Mouse (Mus musculus) neural tube, embryonic 11.5 days (tissue): ENCODE data around the gene Spc25. TPM values are rescaled to one million over a fixed set of nuclear protein-coding genes. Genes with fewer than 3 reads are reported as not detected.

Experiments
- ATAC-seq: fragments of 200-750 bp; cut with Nextera tagmentation; 2 replicates; pipeline ENCODE4 v1.8.0; 2017; ENCODE audit warnings: moderate number of reproducible peaks, mild to moderate bottlenecking, moderate TSS enrichment, moderate library complexity; ENCODE audit not compliant: insufficient read depth, low FRiP score, low TSS enrichment
- DNase-seq: peaks from one replicate; pipeline ENCODE4 v3.0.0-alpha.2; 2015; ENCODE audit warnings: low spot score
- H3K27ac ChIP-seq: fragments of 300-500 bp; sonication (generic); 2 replicates; pipeline ENCODE4 v1.5.1; 2014; ENCODE audit warnings: low read depth, mild to moderate bottlenecking, low read length
- H3K27me3 ChIP-seq: fragments of 300-500 bp; sonication (generic); 2 replicates; pipeline ENCODE4 v1.6.1; 2014; ENCODE audit warnings: mild to moderate bottlenecking, low read length, mixed read lengths; ENCODE audit not compliant: control insufficient read depth, insufficient read depth
- H3K36me3 ChIP-seq: fragments of 300-500 bp; sonication (generic); 2 replicates; pipeline ENCODE4 v1.6.1; 2014; ENCODE audit warnings: mild to moderate bottlenecking, low read length, moderate library complexity, mixed read lengths; ENCODE audit not compliant: control insufficient read depth, insufficient read depth
- H3K4me1 ChIP-seq: fragments of 300-500 bp; sonication (generic); 2 replicates; pipeline ENCODE4 v1.6.1; 2014; ENCODE audit warnings: low read length, mixed read lengths; ENCODE audit not compliant: control insufficient read depth, insufficient read depth
- H3K4me2 ChIP-seq: fragments of 300-500 bp; sonication (generic); 2 replicates; pipeline ENCODE4 v1.6.1; 2014; ENCODE audit warnings: low read depth, mild to moderate bottlenecking, moderate library complexity
- H3K4me3 ChIP-seq: fragments of 300-500 bp; sonication (generic); 2 replicates; pipeline ENCODE4 v1.5.1; 2014; ENCODE audit warnings: low read depth, low read length
- H3K9ac ChIP-seq: fragments of 300-500 bp; sonication (generic); 2 replicates; pipeline ENCODE4 v1.6.1; 2014; ENCODE audit warnings: mild to moderate bottlenecking, low read length
- H3K9me3 ChIP-seq: fragments of 300-500 bp; sonication (generic); 2 replicates; pipeline ENCODE4 v1.6.1; 2016; ENCODE audit warnings: low read length; ENCODE audit not compliant: control insufficient read depth
- WGBS: fragments of 180-500 bp; shearing (Covaris S2); extraction: QIAGEN DNeasy Blood & Tissue Kit; methylation state at CpG from one replicate; pipeline ENCODE4 v1.1.7; 2014; 5-methylcytosine and 5-hydroxymethylcytosine counted together
- polyA plus RNA-seq: library from polyadenylated mRNA; unstranded; fragments of >200 nt; fragmentation: Nextera tagmentation; extraction: Ambion mirVana; gene quantifications from 2 replicates; pipeline ENCODE4 v1.2.1, GENCODE M21; 2014

Gene Spc25
- polyA plus RNA-seq = 228 and 237 TPM in 2 replicates

GRCm38 (mm10) chr2:69205791-69206351 is at the start of gene Spc25:
Spc25 (minus strand) TSS chr2:69206194.
- peak within 1 kb of the TSS; percentile 44; the same call in 1 of the 2 replicates for H3K27ac ChIP-seq
- WGBS = 1% methylated on average over 46 of the region's 46 CpGs

DNA sequence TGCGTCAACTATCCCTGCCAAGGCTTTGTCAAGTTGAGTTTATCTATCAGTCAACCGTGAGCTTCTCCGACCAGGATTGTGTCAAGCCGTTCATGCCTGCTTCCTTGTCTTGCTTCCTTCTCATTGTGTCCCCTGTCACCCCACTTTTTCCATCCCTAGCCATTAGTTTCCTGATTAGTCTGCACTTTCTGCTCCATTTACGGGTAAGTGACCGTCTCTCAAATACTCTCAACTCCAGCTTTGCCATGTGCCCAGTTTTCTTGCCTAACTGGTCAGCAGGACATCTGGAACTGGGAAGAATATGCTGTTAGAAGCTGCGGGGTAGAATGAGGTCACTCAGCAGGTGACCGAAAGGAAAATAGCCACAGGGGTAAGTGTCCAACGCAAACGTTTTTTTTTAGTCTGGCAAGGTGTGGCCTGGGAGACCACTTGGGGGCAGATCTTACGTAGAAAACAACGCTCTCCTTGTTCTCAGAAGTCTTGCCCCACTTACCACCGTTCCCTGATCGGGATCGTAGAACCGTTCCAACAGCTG is 42.3 kb upstream of the Spc25 start:
- ATAC-seq (no peak), DNase-seq (no peak)
- 55% methylated on average over 16 of the region's 16 CpGs for WGBS
- no peaks in the 10 kb centered on the region for H3K9me3 ChIP-seq
- H3K27me3 ChIP-seq = no peaks in the 10 kb centered on the region
- H3K4me1 ChIP-seq = no peaks in the 10 kb centered on the region
- H3K36me3 ChIP-seq = no peaks in the 10 kb centered on the region
- no peak overlapping the region for H3K4me3 ChIP-seq
- H3K4me2 ChIP-seq = no peak overlapping the region
- no peak overlapping the region for H3K9ac ChIP-seq
- H3K27ac ChIP-seq = no peak overlapping the region

More at GRCm38 (mm10) chr2:69205791-69206351, at the start of gene Spc25:
- no peaks in the 10 kb centered on the region for H3K36me3 ChIP-seq
- H3K27me3 ChIP-seq = no peaks in the 10 kb centered on the region
- peak; percentile 99 for ATAC-seq
- peaks cover 5% of the 10 kb centered on the region; the same call in 1 of the 2 replicates for H3K4me1 ChIP-seq
- H3K4me2 ChIP-seq = peak within 1 kb of the TSS; percentile 60
- H3K4me3 ChIP-seq = peak within 1 kb of the TSS; percentile 87
- H3K9me3 ChIP-seq = no peaks in the 10 kb centered on the region
- peak; percentile 90 for DNase-seq
- peak within 1 kb of the TSS; percentile 88 for H3K9ac ChIP-seq

DNA sequence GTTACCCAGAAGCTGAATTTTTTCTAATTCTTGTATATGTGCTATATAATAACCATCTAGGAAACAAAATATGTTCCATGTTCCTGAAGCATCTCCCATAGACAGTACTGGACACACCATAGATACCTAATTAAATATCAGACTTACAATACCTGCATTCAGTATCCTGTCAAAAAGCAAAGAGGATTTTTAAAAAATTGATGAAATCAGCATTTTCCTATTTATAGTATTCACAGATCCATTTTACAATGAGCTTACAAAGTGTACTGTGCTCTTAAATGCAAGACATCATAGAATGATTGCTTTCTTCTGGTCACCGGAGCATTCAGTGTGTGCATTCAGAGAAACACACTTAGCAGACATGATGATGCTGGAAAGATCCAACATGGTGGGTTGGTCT is 41.1 kb upstream of the Spc25 start:
- Histone ChIP-seq H3K4me2 (no peak overlapping the region), H3K9ac (no peak overlapping the region), H3K27me3 (no peaks in the 10 kb centered on the region), H3K27ac (no peak overlapping the region), H3K36me3 (no peaks in the 10 kb centered on the region), H3K9me3 (no peaks in the 10 kb centered on the region), H3K4me3 (no peak overlapping the region), H3K4me1 (no peaks in the 10 kb centered on the region)
- WGBS = 97% methylated on average over 1 of the region's 1 CpGs
- ATAC-seq (no peak), DNase-seq (no peak)

GRCm38 (mm10) chr2:69244924-69245323 is 38.9 kb upstream of the Spc25 start:
- no peaks in the 10 kb centered on the region for H3K9me3 ChIP-seq
- DNase-seq (no peak), ATAC-seq (no peak)
- no peaks in the 10 kb centered on the region for H3K36me3 ChIP-seq
- no peak overlapping the region for H3K4me2 ChIP-seq
- no peaks in the 10 kb centered on the region for H3K27me3 ChIP-seq
- H3K4me3 ChIP-seq = no peak overlapping the region
- 27% methylated on average over 2 of the region's 2 CpGs for WGBS
- H3K4me1 ChIP-seq = no peaks in the 10 kb centered on the region
- H3K27ac ChIP-seq = no peak overlapping the region
- no peak overlapping the region for H3K9ac ChIP-seq

GRCm38 (mm10) chr2:69239315-69239714 is 33.3 kb upstream of the Spc25 start:
- Histone ChIP-seq H3K27me3 (no peaks in the 10 kb centered on the region), H3K4me2 (no peak overlapping the region), H3K27ac (no peak overlapping the region), H3K36me3 (no peaks in the 10 kb centered on the region), H3K9ac (no peak overlapping the region), H3K4me3 (no peak overlapping the region), H3K9me3 (no peaks in the 10 kb centered on the region), H3K4me1 (no peaks in the 10 kb centered on the region)
- ATAC-seq = no peak
- 65% methylated on average over 9 of the region's 9 CpGs for WGBS
- DNase-seq = no peak

- no peak overlapping the region for H3K4me2 ChIP-seq
- H3K9me3 ChIP-seq = no peaks in the 10 kb centered on the region
- H3K4me3 ChIP-seq = no peak overlapping the region
- H3K27me3 ChIP-seq = no peaks in the 10 kb centered on the region
- DNase-seq (no peak), ATAC-seq (no peak)
- 87% methylated on average over 5 of the region's 5 CpGs for WGBS
- no peak overlapping the region for H3K27ac ChIP-seq
- H3K4me1 ChIP-seq = no peaks in the 10 kb centered on the region
- H3K36me3 ChIP-seq = no peaks in the 10 kb centered on the region
- no peak overlapping the region for H3K9ac ChIP-seq
These were observed 29.1 kb upstream of the Spc25 start for GRCm38 (mm10) chr2:69234976-69235678.

GRCm38 (mm10) chr2:69232101-69232500 is 26.1 kb upstream of the Spc25 start:
- Histone ChIP-seq H3K36me3 (no peaks in the 10 kb centered on the region), H3K4me3 (no peak overlapping the region), H3K4me2 (no peak overlapping the region), H3K4me1 (no peaks in the 10 kb centered on the region), H3K27ac (no peak overlapping the region), H3K27me3 (no peaks in the 10 kb centered on the region), H3K9ac (no peak overlapping the region), H3K9me3 (no peaks in the 10 kb centered on the region)
- ATAC-seq = no peak
- no peak for DNase-seq

GRCm38 (mm10) chr2:69230137-69230536 is 24.1 kb upstream of the Spc25 start:
- Histone ChIP-seq H3K4me1 (no peaks in the 10 kb centered on the region), H3K9me3 (no peaks in the 10 kb centered on the region), H3K36me3 (no peaks in the 10 kb centered on the region), H3K9ac (no peak overlapping the region), H3K27me3 (no peaks in the 10 kb centered on the region), H3K4me2 (no peak overlapping the region), H3K27ac (no peak overlapping the region), H3K4me3 (no peak overlapping the region)
- no peak for DNase-seq
- 93% methylated on average over 2 of the region's 2 CpGs for WGBS
- no peak for ATAC-seq

DNA sequence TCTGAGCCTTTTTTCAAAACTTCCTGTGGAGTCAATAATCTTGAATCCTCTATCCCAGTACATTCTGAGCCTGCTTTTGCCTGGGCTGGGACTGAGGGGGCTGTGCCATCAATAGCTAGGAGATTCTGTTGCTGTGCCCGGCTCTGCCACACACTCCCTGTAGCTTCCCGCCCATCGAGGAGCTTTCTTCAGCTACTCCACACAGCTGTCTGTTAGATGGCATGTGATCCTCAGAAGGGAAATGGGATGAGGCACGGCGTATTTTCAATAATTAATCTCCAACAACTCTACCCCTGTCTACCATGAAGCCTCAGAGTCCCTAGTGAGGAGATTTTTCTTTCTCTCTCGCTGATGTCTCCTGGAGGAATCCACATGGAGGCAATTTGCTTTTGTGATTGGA is 22.6 kb upstream of the Spc25 start:
- no peak for DNase-seq
- no peaks in the 10 kb centered on the region for H3K9me3 ChIP-seq
- no peaks in the 10 kb centered on the region for H3K36me3 ChIP-seq
- no peak overlapping the region for H3K9ac ChIP-seq
- WGBS = 73% methylated on average over 6 of the region's 6 CpGs
- no peak overlapping the region for H3K27ac ChIP-seq
- ATAC-seq = no peak
- H3K27me3 ChIP-seq = no peaks in the 10 kb centered on the region
- H3K4me3 ChIP-seq = no peak overlapping the region
- no peaks in the 10 kb centered on the region for H3K4me1 ChIP-seq
- no peak overlapping the region for H3K4me2 ChIP-seq
